Mouse (Mus musculus) frontal cortex, postnatal 14 days (tissue): ENCODE measurements around the gene Mdk.

Experiments used
- DNase-seq, 2 experiments: peaks; one replicate each; pipeline ENCODE4 v3.0.0; 2022; ENCODE audit warnings: low spot score in 2 of 2

The Mdk gene

GRCm38 (mm10) chr2:91932737-91933350, 747 bp upstream of the Mdk start:
- no peak for DNase-seq

GRCm38 (mm10) chr2:91931328-91932159, 553 bp downstream of the Mdk start:
- no peak for DNase-seq

GRCm38 (mm10) chr2:91930761-91931291, 1.3 kb downstream of the Mdk start:
- DNase-seq = no peak

- DNase-seq = no peak
Measured at GRCm38 (mm10) chr2:91929936-91930335, 2.2 kb downstream of the Mdk start.

- DNase-seq = no peak
Measured at GRCm38 (mm10) chr2:91929455-91929854, 2.6 kb downstream of the Mdk start.

GRCm38 (mm10) chr2:91928534-91929350, 3.4 kb downstream of the Mdk start:
- DNase-seq = no peak

- peak in 1 of 2 experiments; percentile 74 for DNase-seq
Measured at GRCm38 (mm10) chr2:91927826-91928533, 4.1 kb downstream of the Mdk start.

GRCm38 (mm10) chr2:91926949-91927348, 5.1 kb downstream of the Mdk start, which contains the start of gene Chrm4:
Gene Chrm4, plus strand, starts transcription at chr2:91927249.
- DNase-seq = no peak

GRCm38 (mm10) chr2:91925442-91925841, 6.7 kb downstream of the Mdk start:
- no peak for DNase-seq

- DNase-seq = no peak
Measured at GRCm38 (mm10) chr2:91924726-91925125, 7.4 kb downstream of the Mdk start.

GRCm38 (mm10) chr2:91923415-91924337, 8.4 kb downstream of the Mdk start:
- DNase-seq = peak in 1 of 2 experiments; percentile 72

GRCm38 (mm10) chr2:91922586-91923414, 9.3 kb downstream of the Mdk start:
- DNase-seq = no peak

GRCm38 (mm10) chr2:91921790-91922570, 10.1 kb downstream of the Mdk start:
- DNase-seq = peak; percentile 74 to 80

- no peak for DNase-seq
Measured at GRCm38 (mm10) chr2:91921181-91921789, 10.8 kb downstream of the Mdk start.

GRCm38 (mm10) chr2:91920130-91920529, 12.0 kb downstream of the Mdk start:
- DNase-seq = no peak

- DNase-seq = no peak
Measured at GRCm38 (mm10) chr2:91917096-91917495, 15.0 kb downstream of the Mdk start.

- DNase-seq = no peak
Measured at GRCm38 (mm10) chr2:91916346-91916977, 15.6 kb downstream of the Mdk start.
